ENCODE assay signal across 22 mouse cellular contexts in genomic region chr10:71169811-71170210, GRCm38 (mm10). TPM values are rescaled to one million over a fixed set of nuclear protein-coding genes. Genes with fewer than 3 reads are reported as not detected.
"Had no signal": no experiment of that assay in that cellular context is flagged by ENCODE, and none has a peak within 500 bp of the region (broad histone marks: within the 10 kb centered on the region; RNA-seq: fewer than 3 reads in every experiment).

No protein-coding gene starts in this region.

- H3K4me3 ChIP-seq: lung, embryonic 15.5 days; megakaryocyte, embryonic 14.5 days; midbrain, embryonic 12.5 days; myocyte; neural tube, embryonic 13.5 days; neural tube, embryonic 15.5 days; stomach, embryonic 15.5 days had no signal

- H3K27ac ChIP-seq: lung, embryonic 15.5 days; macrophage; midbrain, embryonic 12.5 days; neural tube, embryonic 13.5 days; neural tube, embryonic 15.5 days; stomach, embryonic 15.5 days; stomach, postnatal 0 days had no signal

- DNase-seq: liver, postnatal 0 days; lung, adult 2 months; lung, postnatal 14 days; lung, postnatal 36 days; midbrain, embryonic 14.5 days; retina, postnatal 1 day; right cerebral cortex, adult 18-20 months; right cerebral cortex, postnatal 25 days; right cerebral cortex, postnatal 4 days; thymus, adult 2 months; thymus, postnatal 25 days; thymus, postnatal 4 days had no signal

RNA-seq across cellular contexts. Expression of gene Bicc1, which starts 10.3 kb away (rescaled TPM):
- total RNA-seq: megakaryocyte progenitor cell, adult 5-6 weeks had no signal
